Mouse (Mus musculus) MEL (cell line): ENCODE results near the gene Alx3. TPM values are rescaled to one million over a fixed set of nuclear protein-coding genes. Genes with fewer than 3 reads are reported as not detected.

Experiments
- DNase-seq: peaks from one replicate; pipeline ENCODE4 v3.0.0; 2011; ENCODE audit warnings: low read depth, low spot score
- H3K27ac ChIP-seq: 2 replicates; pipeline ENCODE4 v1.5.1; 2012; ENCODE audit warnings: low read depth, mild to moderate bottlenecking, control low read depth, low read length, moderate library complexity; ENCODE audit not compliant: control insufficient read depth
- H3K27me3 ChIP-seq, 2 experiments: fragments of 150-350 bp in 1 of 2; sonication (generic) in 1 of 2; 2 replicates each; pipeline ENCODE4 v1.6.1; 2012; ENCODE audit warnings: low read length in 2 of 2, mild to moderate bottlenecking in 2 of 2, improper control_type of control experiment in 1 of 2, moderate library complexity in 1 of 2; ENCODE audit not compliant: insufficient read depth in 2 of 2, control insufficient read depth in 1 of 2
- H3K36me3 ChIP-seq, 2 experiments: 2 replicates each; pipeline ENCODE4 v1.6.1; 2012 to 2014; ENCODE audit warnings: low read length in 2 of 2, improper control_type of control experiment in 1 of 2, inconsistent platforms in 1 of 2, mild to moderate bottlenecking in 1 of 2; ENCODE audit not compliant: insufficient read depth in 2 of 2, control insufficient read depth in 1 of 2
- H3K4me1 ChIP-seq, 2 experiments: fragments of 150-350 bp in 1 of 2; sonication (generic) in 1 of 2; 2 replicates each; pipeline ENCODE4 v1.6.1; 2012; ENCODE audit warnings: low read length in 2 of 2, improper control_type of control experiment in 1 of 2, mild to moderate bottlenecking in 1 of 2; ENCODE audit not compliant: insufficient read depth in 2 of 2, control insufficient read depth in 1 of 2
- H3K4me3 ChIP-seq, 2 experiments: fragments of 150-350 bp in 1 of 2; sonication (generic) in 1 of 2; 2 replicates each; pipeline ENCODE4 v1.5.1; 2012; ENCODE audit warnings: low read depth in 2 of 2, low read length in 2 of 2, mild to moderate bottlenecking in 2 of 2, moderate library complexity in 2 of 2, control low read depth in 1 of 2, improper control_type of control experiment in 1 of 2; ENCODE audit not compliant: control insufficient read depth in 1 of 2, insufficient read depth in 1 of 2
- H3K79me2 ChIP-seq: 2 replicates; pipeline ENCODE4 v1.6.1; 2012; ENCODE audit warnings: mild to moderate bottlenecking, low read length, moderate library complexity; ENCODE audit not compliant: control insufficient read depth, poor library complexity, insufficient read depth
- H3K9ac ChIP-seq: 2 replicates; pipeline ENCODE4 v1.6.1; 2012; ENCODE audit warnings: low read depth, mild to moderate bottlenecking, control low read depth, low read length, moderate library complexity; ENCODE audit not compliant: control insufficient read depth, poor library complexity, severe bottlenecking
- H3K9me3 ChIP-seq: fragments of 150-350 bp; sonication (generic); replicated peaks from 2 replicates; pipeline ENCODE4 v1.6.1; 2012; ENCODE audit warnings: mild to moderate bottlenecking, low read length, improper control_type of control experiment, moderate library complexity; ENCODE audit not compliant: insufficient read depth
- BHLHE40 ChIP-seq: IDR thresholded peaks from 2 replicates; pipeline ENCODE4 v1.6.1; 2012; ENCODE audit warnings: low read depth, mild to moderate bottlenecking, inconsistent platforms, low read length, improper control_type of control experiment, borderline replicate concordance
- CHD1 ChIP-seq: IDR thresholded peaks from 2 replicates; pipeline ENCODE4 v1.6.1; 2012; ENCODE audit warnings: low read depth, mild to moderate bottlenecking, inconsistent platforms, low read length, improper control_type of control experiment
- CHD2 ChIP-seq: IDR thresholded peaks from 2 replicates; pipeline ENCODE4 v1.6.1; 2011; ENCODE audit warnings: low read length, improper control_type of control experiment
- E2F4 ChIP-seq: IDR thresholded peaks from 2 replicates; pipeline ENCODE4 v1.6.1; 2011; ENCODE audit warnings: low read depth, low read length, improper control_type of control experiment, borderline replicate concordance
- EP300 ChIP-seq, 2 experiments: IDR thresholded peaks; 2 replicates each; pipeline ENCODE4 v1.6.1; 2011; ENCODE audit warnings: improper control_type of control experiment in 2 of 2, low read length in 2 of 2, low read depth in 1 of 2, mild to moderate bottlenecking in 1 of 2
- ETS1 ChIP-seq: IDR thresholded peaks from 2 replicates; pipeline ENCODE4 v1.6.1; 2012; ENCODE audit warnings: low read depth, mild to moderate bottlenecking, inconsistent platforms, low read length, improper control_type of control experiment, moderate library complexity
- GABPA ChIP-seq: IDR thresholded peaks from 2 replicates; pipeline ENCODE4 v1.6.1; 2012; ENCODE audit warnings: low read depth, mild to moderate bottlenecking, inconsistent platforms, low read length, improper control_type of control experiment, moderate library complexity
- GATA1 ChIP-seq: IDR thresholded peaks from 2 replicates; pipeline ENCODE4 v1.6.1; 2011; ENCODE audit warnings: low read depth, low read length, improper control_type of control experiment
- KAT2A ChIP-seq: conservative IDR thresholded peaks from 2 replicates; pipeline ENCODE4 v1.6.1; 2012; ENCODE audit warnings: low read depth, low read length, improper control_type of control experiment, inconsistent platforms
- MAFK ChIP-seq: IDR thresholded peaks from 2 replicates; pipeline ENCODE4 v1.6.1; 2011; ENCODE audit warnings: low read depth, mild to moderate bottlenecking, low read length, improper control_type of control experiment, borderline replicate concordance
- MEF2A ChIP-seq: IDR thresholded peaks from 2 replicates; pipeline ENCODE4 v1.6.1; 2014; ENCODE audit warnings: low read depth, mild to moderate bottlenecking, inconsistent platforms, low read length, improper control_type of control experiment; ENCODE audit not compliant: poor library complexity, insufficient replicate concordance, severe bottlenecking; ENCODE audit errors: extremely low read depth
- MYB ChIP-seq: IDR thresholded peaks from 2 replicates; pipeline ENCODE4 v1.6.1; 2011; ENCODE audit warnings: mild to moderate bottlenecking, low read depth, low read length, improper control_type of control experiment
- MYC ChIP-seq: IDR thresholded peaks from 2 replicates; pipeline ENCODE4 v1.6.1; 2011; ENCODE audit warnings: low read depth, mild to moderate bottlenecking, low read length, improper control_type of control experiment, moderate library complexity
- NELFE ChIP-seq: IDR thresholded peaks from 2 replicates; pipeline ENCODE4 v1.6.1; 2011; ENCODE audit warnings: low read depth, low read length, improper control_type of control experiment
- NRF1 ChIP-seq: IDR thresholded peaks from 2 replicates; pipeline ENCODE4 v1.6.1; 2014; ENCODE audit warnings: low read depth, mild to moderate bottlenecking, inconsistent platforms, low read length, improper control_type of control experiment, moderate library complexity; ENCODE audit not compliant: poor library complexity, insufficient read depth, severe bottlenecking
- RAD21 ChIP-seq: IDR thresholded peaks from 2 replicates; pipeline ENCODE4 v1.6.1; 2011; ENCODE audit warnings: mild to moderate bottlenecking, low read depth, low read length, improper control_type of control experiment
- SIN3A ChIP-seq: IDR thresholded peaks from 2 replicates; pipeline ENCODE4 v1.6.1; 2012; ENCODE audit warnings: low read length, improper control_type of control experiment, inconsistent platforms
- TAL1 ChIP-seq: IDR thresholded peaks from 2 replicates; pipeline ENCODE4 v1.6.1; 2012; ENCODE audit warnings: mild to moderate bottlenecking, inconsistent platforms, low read length, moderate library complexity, mixed read lengths
- TBP ChIP-seq: IDR thresholded peaks from 2 replicates; pipeline ENCODE4 v1.8.0; 2011; ENCODE audit warnings: low read depth, low read length, improper control_type of control experiment
- UBTF ChIP-seq: IDR thresholded peaks from 2 replicates; pipeline ENCODE4 v1.6.1; 2012; ENCODE audit warnings: low read depth, mild to moderate bottlenecking, inconsistent platforms, low read length, improper control_type of control experiment, moderate library complexity, borderline replicate concordance; ENCODE audit not compliant: insufficient read depth
- ZC3H11A ChIP-seq: IDR thresholded peaks from 2 replicates; pipeline ENCODE4 v1.6.1; 2012; ENCODE audit warnings: low read depth, mild to moderate bottlenecking, inconsistent platforms, low read length, improper control_type of control experiment
- polyA plus RNA-seq, 2 experiments: library from polyadenylated mRNA; stranded (reverse) in 1 of 2; unstranded in 1 of 2; fragments of >175 nt in 1 of 2; fragments of >200 nt in 1 of 2; gene quantifications; 2 replicates each; pipeline versions ENCODE4 v1.2.1 to v1.2.4; 2012; ENCODE audit warnings: low replicate concordance in 2 of 2, low read depth in 1 of 2; ENCODE audit not compliant: insufficient read length in 2 of 2, insufficient read depth in 1 of 2, missing spikeins in 1 of 2
- total RNA-seq: library from RNA; depleted of rRNA; stranded (reverse); fragments of 300-350 nt; gene quantifications from 2 replicates; pipeline ENCODE4 v1.2.3, GENCODE M21; 2012

The Alx3 gene
- total and polyA plus RNA-seq, 3 experiments, result not detected

DNA sequence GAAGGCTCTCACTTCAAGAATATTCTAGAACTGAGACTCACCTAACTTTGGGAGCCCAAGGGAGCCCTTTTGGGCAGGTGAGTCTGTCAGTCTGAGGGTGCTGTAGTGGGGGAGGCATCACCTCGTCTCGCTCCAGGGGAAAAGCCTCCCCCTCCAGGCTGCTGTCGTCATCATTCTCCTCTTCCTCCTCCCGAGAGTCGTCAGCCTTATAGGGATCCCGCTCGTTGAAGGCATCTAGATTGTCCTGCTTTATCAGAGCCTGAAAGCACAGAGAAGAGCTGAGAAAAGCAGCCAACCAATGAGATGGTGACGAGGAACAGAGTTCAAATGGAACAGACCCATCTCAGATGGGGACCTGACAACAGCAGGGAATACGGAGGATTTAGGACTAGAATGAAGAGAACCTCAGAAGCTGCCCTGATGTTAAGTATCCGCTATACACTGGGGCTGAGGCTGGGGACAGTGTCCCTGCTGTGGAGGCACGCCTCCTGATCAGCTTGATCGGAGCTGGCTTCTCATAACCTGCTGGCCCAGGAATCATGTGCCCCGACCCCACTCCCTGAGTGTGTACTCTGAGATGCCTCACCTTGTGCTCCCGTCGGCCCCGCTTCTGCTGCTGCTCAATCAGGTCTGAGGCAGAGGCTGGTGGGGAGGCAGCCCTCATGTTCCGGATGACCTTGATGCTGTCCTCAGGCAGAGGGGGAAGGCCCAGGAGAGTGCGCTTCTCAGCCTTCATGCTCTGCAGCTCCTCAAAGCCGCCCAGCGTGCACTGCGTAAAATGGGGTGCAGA is 26.6 kb downstream of the Alx3 start:
- Histone ChIP-seq H3K27ac (no peak overlapping the region), H3K9me3 (no peaks in the 10 kb centered on the region), H3K9ac (no peak overlapping the region), H3K4me1 (no peaks in the 10 kb centered on the region), H3K36me3 (peaks cover 0 to 9% of the 10 kb centered on the region in 2 experiments; a peak in 2 of 4 replicates), H3K27me3 (no peaks in the 10 kb centered on the region), H3K79me2 (no peaks in the 10 kb centered on the region), H3K4me3 (no peak overlapping the region)
- TF ChIP-seq TAL1, result no peak
- TF ChIP-seq NRF1, result no peak
- no peak for TF ChIP-seq ZC3H11A
- TF ChIP-seq E2F4, result no peak
- no peak for TF ChIP-seq CHD2
- TF ChIP-seq CHD1, result no peak
- TF ChIP-seq ETS1, result no peak
- no peak for TF ChIP-seq KAT2A
- TF ChIP-seq MEF2A, result no peak
- TF ChIP-seq NELFE, result no peak
- TF ChIP-seq EP300 (IDR thresholded peaks at IDR 0.05; ENCODE audit: low read depth in 1 of 2, low read length in 2 of 2), result no peak
- no peak for TF ChIP-seq MYC
- TF ChIP-seq TBP, result no peak
- TF ChIP-seq UBTF, result no peak
- DNase-seq, result no peak

DNA sequence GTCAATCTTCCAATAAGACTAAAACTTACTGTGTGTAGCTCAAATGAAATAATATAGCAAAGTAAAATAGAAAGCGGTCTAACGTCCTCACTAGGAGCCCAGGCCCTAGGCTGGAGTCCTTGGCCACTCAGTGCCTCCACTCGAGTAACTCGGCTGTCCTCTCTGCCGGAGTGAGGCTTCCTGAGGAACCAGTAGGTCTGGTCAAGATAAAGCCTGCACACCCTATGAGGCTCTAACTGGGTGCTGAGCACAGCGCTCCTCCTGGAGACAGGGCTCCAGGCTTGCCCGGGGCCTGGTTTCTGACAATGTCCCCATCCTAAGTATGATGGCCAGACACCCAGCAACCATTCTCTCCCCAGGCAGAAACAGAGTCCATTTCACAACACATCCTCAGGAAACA is 27.7 kb downstream of the Alx3 start:
- Histone ChIP-seq H3K27ac (no peak overlapping the region), H3K9ac (no peak overlapping the region), H3K9me3 (no peaks in the 10 kb centered on the region), H3K79me2 (no peaks in the 10 kb centered on the region), H3K27me3 (no peaks in the 10 kb centered on the region), H3K4me3 (no peak overlapping the region), H3K4me1 (no peaks in the 10 kb centered on the region), H3K36me3 (peaks cover 0 to 9% of the 10 kb centered on the region in 2 experiments; a peak in 2 of 4 replicates)
- DNase-seq, result no peak
- no peak for TF ChIP-seq KAT2A
- no peak for TF ChIP-seq NRF1
- no peak for TF ChIP-seq MYB
- TF ChIP-seq MEF2A, result no peak
- no peak for TF ChIP-seq EP300 (IDR thresholded peaks at IDR 0.05; ENCODE audit: low read depth in 1 of 2, low read length in 2 of 2)
- no peak for TF ChIP-seq BHLHE40
- TF ChIP-seq TAL1, result no peak
- no peak for TF ChIP-seq GATA1
- TF ChIP-seq CHD1, result no peak
- TF ChIP-seq MAFK, result no peak
- TF ChIP-seq ETS1, result no peak
- TF ChIP-seq SIN3A, result no peak
- no peak for TF ChIP-seq RAD21
- TF ChIP-seq E2F4, result no peak
- no peak for TF ChIP-seq GABPA
